Mouse (Mus musculus): ENCODE data around the gene Gmeb2. TPM values are rescaled to one million over a fixed set of nuclear protein-coding genes. Genes with fewer than 3 reads are reported as not detected.

Gene Gmeb2
- total RNA-seq, 2 experiments from 2014 or later, result 29.0 to 33.1 TPM

DNA sequence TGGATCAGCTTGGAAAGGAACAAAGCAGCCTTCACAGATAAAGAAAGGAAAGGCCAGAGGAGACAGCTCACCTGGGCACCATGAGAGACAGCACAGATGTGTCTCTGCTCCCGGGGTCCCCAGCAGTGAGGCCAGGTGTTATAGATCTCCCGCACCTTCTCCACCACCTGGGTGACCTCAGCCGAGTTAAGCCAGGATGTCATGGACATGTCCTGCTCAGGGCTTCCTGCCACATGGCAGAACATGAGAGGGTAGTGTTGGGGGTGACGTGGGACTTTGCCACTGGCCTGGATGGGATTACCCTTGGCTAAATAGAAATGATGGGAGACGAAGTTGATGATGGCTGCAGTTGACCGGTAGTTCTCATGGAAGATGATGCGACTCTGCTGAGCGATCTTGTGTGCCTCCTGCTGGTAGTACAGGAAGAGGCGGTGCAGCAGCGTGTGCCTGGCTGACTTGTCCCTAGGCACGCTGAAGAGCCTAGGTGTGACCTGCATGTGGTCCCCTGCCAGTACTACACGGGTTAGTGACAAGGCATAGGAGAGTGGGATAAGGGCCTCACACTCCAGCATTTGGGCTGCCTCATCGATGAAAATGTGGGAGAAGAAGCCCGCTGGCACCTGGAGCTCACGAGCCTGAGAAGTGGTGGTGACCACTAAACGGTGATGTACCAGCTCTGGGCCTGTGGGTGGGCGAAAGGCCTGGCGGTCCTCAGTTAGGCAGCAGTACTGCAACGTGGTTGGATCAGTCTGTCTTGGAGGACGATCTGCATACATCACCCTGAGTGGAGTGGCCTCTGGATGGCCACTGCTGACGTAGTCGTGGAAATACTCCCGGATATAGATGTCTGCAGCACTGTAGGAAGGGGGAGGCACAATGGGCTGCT is 51.9 kb downstream of the Gmeb2 start:
- ATAC-seq (replicated peaks; ENCODE audit: low FRiP score, poor library complexity, severe bottlenecking), result no peak

DNA sequence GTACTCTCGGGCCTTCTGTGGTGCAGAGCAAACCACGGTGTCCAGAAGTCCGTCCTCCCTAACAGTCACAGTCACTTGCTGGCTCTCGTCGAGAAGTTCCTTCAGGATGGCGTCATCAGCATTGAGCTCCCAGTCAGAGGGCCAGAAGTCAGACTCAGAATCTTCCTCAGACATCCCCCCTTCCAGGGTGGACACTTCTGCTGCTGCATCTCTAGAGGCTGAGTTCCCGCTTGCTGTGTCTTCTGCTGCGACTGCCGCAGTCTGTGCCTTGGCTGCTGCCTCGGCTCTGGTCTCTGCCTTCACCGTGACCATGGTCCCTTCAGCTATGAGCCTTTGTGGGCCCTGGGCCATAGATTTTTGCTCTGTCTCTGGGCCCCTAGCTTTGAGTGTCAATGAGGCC is 53.2 kb downstream of the Gmeb2 start:
- ATAC-seq (replicated peaks; ENCODE audit: low FRiP score, poor library complexity, severe bottlenecking), result no peak

DNA sequence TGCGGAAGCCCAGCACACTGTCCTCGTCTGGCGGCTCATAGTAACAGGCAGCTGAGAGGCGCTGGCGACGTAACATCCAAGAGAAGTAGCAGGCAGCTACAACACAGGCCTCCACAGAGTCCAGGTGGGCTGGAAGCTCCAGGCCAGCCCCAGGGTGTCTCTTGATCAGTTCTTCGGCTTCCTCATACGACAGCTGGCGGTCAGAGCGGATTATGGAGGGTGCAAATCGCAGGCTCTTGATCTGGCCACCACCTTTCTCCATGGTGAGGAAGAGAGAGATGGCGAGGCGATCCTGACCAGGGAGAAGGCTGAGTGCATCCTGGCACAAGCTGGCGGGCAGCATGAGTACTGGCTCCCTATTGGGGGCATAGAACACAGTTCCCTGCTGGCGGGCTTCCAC is 54.4 kb downstream of the Gmeb2 start:
- no peak for ATAC-seq (replicated peaks; ENCODE audit: low FRiP score, poor library complexity, severe bottlenecking)

DNA sequence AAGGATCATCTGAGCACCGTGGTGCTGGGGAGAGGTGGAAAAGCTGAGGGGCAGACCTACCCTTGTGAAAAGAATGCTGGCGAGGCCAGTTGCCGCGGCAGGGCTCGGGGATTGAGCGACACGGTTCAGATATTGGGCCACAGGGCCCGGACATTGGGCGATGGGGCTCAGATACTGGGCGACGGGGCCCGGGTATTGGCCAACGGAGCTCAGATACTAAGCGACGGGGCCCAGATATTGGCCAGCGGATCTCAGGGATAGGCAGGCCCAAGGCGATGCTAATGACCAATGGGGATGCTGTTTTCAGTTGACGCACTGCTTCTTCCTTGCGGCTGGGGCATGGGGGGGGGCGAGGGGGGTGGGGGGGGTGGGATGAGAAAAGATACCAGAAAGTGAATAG is 56.7 kb downstream of the Gmeb2 start:
- ATAC-seq (replicated peaks; ENCODE audit: low FRiP score, poor library complexity, severe bottlenecking), result no peak

DNA sequence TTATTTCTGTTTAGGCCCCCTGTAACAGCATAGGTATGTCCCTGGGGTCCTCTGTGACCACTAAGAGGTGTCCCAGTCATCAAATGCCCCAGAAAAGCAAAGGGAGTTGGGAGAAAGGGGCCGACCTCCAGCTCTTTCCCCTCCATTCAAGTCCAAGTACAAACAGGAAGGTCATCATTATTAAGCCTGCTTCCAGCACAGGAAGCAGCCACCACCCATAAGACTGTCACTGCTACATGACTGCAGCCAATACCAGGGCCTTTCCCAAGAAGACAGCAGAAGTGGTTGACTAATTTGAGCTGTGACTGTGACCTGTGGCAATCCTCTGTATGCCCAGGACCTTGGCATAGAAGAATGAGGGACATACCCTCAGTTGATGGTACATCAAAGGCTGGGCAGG is 59.5 kb downstream of the Gmeb2 start:
- no peak for ATAC-seq (replicated peaks; ENCODE audit: low FRiP score, poor library complexity, severe bottlenecking)

DNA sequence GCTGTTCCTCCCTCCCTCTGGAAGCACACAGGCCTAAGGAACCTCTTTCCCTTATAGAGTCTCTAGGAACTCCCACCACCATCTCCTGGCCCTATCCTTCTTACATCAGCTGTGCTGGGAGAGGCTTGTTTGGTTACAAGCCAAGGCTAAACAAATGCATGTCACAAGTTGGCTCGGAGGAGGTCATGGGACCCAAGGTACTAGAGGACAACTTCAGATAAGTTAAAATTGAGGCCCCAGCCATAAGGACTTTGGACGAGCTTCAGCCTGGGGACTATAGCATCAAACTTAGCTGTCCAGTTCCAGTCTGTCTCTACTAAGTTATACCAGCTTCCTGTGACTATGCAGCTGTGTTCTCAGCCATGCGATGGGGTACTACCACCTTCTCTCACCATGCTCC is 60.7 kb downstream of the Gmeb2 start:
- no peak for ATAC-seq (replicated peaks; ENCODE audit: low FRiP score, poor library complexity, severe bottlenecking)

DNA sequence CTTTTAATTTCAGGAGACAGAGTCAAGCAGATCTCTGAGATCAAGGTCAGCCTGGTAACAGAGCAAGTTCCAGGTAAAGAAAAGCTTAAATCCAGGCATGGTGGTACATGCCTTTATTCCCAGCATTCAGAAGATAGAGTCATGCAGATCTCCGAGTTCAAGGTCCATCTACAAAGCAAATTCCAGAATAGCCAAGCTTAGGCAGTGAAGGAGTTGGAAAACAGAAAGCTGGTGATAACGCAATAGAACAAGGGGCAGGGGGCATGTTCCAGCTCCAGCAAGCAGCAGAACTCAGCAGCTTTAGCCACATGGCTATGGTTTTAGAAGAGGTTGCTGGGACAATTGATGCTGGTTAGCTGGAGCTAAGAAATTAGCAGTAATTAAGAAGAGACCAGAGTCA is 62.8 kb downstream of the Gmeb2 start:
- ATAC-seq (replicated peaks; ENCODE audit: low FRiP score, poor library complexity, severe bottlenecking), result no peak

DNA sequence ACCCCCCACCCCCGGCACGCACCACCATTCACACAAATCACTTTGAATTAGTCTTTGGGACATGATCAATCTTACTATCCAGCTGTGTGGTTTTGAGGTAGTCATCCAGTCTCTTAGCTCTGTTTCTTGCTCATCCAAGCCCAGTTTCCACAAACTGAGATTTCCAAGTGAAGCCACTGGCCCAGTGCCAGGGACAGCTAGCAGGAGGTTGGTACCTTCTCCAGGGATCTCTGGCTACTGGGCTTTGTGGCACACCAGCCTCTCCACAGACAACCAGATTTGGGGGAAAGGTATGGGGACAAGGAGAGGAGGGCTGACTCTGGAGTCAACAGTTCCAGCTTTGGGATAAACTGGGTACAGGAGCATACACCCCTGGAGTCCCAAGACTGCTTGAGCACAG is 67.5 kb downstream of the Gmeb2 start:
- no peak for ATAC-seq (replicated peaks; ENCODE audit: low FRiP score, poor library complexity, severe bottlenecking)

DNA sequence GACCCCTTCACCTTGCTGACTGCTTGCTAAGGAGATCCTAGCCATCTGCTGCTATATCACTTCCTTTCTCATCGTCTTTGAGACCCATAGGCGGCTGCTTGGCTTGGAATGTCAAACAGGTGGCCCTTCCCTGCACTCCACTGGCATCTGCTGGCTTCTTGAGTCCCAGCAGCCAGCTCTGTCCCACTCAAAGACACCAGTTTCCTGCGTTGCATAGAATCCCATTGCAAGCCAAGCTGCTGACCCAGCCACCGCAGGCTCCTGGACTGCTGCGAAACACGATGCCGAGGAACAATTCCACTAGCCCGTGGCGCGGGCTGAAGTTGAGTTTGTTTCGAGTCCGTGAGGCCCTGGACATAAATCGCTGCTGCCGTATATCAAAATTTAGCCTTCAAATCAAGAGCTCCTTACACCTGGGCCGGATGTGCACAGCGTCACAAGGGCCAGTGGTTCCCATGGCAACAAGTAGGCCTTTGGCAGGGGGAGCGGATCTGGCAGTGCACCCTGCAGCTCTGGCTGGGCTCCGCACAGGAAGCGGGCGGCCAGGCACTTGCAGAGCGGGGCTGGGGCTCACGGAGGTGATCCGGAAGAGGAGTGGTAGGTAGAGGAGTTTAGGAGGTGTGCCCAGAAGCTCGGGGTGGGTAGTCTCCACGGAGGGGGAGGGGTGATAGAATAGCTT is 68.2 kb downstream of the Gmeb2 start, which contains the start of gene Fndc11:
Gene Fndc11 (plus strand): TSS at position 476 of the 679 bp plus-strand sequence.
- ATAC-seq (replicated peaks; ENCODE audit: low FRiP score, poor library complexity, severe bottlenecking), result no peak

DNA sequence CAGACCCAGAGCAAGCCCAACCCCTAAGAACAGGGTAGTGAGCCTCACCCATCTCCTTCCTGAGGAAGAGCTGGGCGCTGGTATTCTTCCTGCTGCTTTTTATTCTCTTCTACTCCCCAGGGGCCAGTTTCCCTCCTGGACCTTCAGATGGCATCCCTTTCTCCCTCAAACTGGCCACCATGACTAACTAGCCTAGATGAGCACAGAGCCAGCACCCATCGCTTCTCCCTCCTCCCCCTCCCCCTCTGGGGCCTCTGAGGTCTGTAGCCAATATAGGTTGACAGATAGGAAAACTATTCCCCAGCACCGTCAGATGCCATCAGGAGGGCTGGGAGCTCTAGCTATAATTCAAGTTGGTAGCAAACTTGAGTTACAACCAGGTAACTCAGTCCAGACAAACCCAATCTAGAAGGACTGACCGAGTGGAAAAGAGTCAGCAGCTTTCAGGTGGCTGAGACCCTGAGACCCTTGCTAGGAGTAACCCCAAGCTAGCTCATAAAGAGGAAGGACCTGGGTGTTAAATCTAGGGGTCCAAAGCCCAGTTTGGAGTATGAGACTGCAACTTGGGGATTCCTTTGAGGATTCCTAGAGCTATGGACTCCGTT is 68.9 kb downstream of the Gmeb2 start:
- ATAC-seq (replicated peaks; ENCODE audit: low FRiP score, poor library complexity, severe bottlenecking), result no peak

DNA sequence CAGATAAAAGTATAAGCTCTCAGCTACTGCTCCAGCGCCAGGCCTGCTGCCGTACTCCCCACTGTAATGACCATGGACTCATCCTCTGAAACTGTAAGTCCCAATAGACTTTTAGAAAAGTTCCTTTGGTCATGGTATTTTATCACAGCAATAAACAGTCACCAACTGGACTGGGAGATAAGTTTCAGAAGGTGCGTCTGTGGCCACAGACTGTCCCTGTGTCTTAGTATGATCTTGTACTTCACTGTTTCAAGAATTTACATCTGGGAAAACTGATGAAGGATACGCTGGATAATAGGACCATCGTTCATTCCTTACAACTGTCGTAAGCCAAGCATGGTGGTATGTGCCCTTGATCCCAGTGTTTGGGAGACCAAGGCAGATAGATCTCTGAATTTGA is 71.8 kb downstream of the Gmeb2 start:
- ATAC-seq (replicated peaks; ENCODE audit: low FRiP score, poor library complexity, severe bottlenecking), result peak; percentile 39; the same call in 1 of the 2 replicates

DNA sequence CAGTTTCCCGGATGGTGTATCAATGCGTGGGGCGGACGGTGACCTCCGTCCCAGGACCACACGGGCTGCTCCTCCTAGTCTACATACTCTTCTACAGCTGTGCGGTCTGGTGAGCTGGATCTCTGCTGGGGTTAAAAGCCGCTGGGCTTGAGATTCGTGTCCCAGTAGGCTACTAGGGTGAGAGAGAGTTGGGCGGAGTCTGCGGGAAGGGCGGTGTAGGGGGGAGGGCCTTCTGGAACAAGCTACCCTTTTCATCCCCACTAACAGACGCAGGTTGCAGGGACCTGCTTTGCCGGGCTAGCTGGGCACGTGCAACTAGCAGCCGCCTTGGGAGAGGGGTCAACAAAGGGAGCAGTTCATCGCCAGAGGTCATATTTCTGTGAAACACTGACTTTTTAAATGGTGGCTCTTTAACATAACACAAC is 74.8 kb downstream of the Gmeb2 start, which contains the start of gene Srms:
Gene Srms (minus strand): TSS at position 165 of the 425 bp plus-strand sequence.
- peak; percentile 76 for ATAC-seq (replicated peaks; ENCODE audit: low FRiP score, poor library complexity, severe bottlenecking)

DNA sequence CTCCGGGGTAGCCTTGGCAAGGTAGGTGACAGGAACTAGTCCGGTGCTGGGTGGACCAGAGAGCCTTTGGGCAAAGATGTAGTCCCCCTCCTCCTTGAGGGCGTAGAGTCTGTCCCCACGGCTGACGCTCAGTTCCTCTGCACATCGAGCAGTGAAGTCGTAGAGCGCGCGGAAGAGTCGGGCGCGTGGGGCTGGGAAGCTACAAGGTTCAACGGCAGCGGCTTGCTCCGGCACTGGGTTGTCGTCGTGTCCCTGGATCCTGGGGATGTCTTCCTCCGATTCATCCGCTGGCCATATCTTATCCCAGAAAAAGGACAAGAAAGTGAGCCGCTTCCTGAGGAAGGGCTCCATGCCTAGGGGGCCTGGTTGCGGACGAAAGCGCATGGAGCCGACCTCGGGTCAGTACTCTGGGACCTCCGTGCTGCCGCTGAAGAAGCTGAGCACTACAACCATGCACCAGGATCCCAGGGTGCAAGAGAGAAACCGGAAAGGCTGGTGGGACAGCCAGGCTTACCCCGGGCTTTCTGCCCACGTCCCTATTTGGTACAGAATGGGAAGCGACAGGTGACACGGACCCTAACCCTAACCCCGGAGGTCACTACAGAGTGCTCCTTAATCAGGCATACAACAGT is 75.3 kb downstream of the Gmeb2 start:
- ATAC-seq (replicated peaks; ENCODE audit: low FRiP score, poor library complexity, severe bottlenecking), result peak; percentile 37; the same call in 1 of the 2 replicates

DNA sequence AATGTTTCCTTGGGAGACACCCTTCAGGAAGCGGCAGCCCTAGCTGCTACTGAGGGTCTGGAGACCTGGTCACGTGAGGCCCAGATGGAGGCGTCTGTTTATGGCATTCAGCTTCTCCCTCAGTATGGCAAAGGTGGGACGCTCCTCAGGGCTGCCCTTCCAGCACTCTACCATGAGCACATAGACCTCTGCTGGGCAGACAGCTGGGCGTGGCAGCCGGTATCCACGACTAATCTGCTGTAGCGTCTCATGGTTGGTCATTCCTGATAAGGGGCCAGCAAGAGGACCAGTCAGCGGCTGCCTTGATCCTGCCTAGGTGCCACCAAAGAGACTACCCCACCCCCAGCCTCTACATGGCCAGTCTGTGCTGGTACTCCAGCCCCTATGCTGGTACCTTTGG is 81.7 kb downstream of the Gmeb2 start:
- ATAC-seq (replicated peaks; ENCODE audit: low FRiP score, poor library complexity, severe bottlenecking), result peak; percentile 89

DNA sequence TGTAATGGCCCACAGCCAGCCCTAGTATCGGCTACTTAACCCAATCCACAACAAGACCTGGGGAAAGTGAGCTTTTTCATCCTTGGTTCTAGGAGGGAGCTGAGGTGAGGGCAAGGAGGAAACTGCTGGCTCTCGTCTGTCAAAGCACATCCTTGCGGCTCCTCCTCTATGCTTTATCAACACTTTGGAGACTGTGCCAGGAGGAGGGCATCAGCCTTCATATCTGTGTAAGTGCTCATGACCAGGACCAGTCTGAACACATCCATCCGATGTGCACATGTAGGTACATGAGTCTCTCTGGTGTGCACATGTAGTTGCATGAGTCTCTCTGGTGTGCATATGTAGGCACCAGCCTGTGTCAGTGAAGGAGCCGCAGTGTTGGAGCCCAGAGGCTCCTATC is 82.2 kb downstream of the Gmeb2 start:
- peak; percentile 81 for ATAC-seq (replicated peaks; ENCODE audit: low FRiP score, poor library complexity, severe bottlenecking)

DNA sequence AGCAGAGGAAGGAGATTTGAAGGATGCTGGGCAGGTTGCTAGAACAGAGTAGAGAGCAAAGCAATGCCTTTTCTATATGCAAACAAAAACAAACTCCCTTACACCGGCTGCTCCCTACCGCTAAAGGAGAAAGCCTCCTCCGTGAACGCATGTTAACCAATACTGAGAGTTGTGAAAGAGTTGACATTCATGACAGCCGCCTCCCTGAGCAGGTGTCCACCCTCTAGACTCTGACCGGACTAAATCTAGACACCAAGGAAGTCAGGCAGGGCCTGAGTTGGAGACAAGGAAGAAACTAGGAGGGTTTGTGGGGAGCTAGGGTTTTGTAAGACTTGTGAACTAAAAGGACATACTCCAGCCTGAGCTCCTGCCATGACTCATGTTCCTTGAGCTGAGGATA is 84.9 kb downstream of the Gmeb2 start:
- ATAC-seq (replicated peaks; ENCODE audit: low FRiP score, poor library complexity, severe bottlenecking), result no peak

DNA sequence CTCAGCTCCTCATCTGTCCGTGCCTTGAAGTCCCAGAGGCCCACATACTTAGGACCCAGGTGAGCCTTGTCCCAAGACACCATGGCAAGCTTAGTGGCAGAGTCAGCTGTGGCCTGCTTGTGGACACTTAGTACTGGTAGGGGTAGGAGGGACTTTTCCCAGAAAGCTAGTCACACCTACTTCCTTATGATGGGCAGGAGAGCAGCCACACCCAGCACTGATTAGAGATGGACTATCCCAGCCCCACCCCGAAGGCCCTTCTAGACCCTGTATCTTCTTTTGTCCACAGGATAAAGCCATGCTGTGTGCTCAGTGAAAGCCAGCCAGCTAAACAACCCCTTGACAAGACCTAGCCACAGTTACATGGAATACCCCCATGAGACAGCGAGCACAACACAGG is 85.4 kb downstream of the Gmeb2 start, which contains the start of gene Ptk6:
Gene Ptk6 (minus strand): TSS at position 368 of the 400 bp plus-strand sequence.
- ATAC-seq (replicated peaks; ENCODE audit: low FRiP score, poor library complexity, severe bottlenecking), result no peak

DNA sequence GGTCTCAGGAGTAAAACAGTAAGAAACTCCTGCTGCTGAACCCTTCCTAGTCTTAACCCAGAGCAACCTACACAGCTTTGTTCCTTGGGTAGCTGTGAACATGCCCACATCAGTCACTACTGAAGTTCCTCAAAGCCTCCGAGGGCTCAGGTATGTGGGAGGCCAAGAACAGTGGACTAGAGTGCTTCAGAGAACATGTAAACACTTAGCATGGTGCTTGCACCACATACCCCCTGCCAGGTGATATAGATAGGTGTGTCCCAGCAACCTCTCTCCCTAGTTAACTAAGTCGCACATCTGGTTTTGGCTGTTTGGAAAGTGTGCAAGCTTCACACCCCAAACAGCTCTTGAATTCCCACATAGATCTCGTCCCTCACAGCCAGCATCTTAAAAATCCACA is 86.2 kb downstream of the Gmeb2 start:
- ATAC-seq (replicated peaks; ENCODE audit: low FRiP score, poor library complexity, severe bottlenecking), result no peak

Data from erythroid progenitor cell, adult 5-6 weeks (primary cell).